Mouse (Mus musculus) layer of hippocampus, postnatal 36 days (tissue): Measurements from ENCODE around the gene Lrmda. TPM values are rescaled to one million over a fixed set of nuclear protein-coding genes. Genes with fewer than 3 reads are reported as not detected.
"Not testable (repeated sequence)": the region's sequence is repeated elsewhere in the genome, so short reads cannot be mapped to it uniquely, and the experiment has no call there.

Experiments used
- DNase-seq, 2 experiments: peaks; one replicate each; pipeline ENCODE4 v3.0.0; 2022
- total RNA-seq, 2 experiments: library from RNA; stranded (reverse); gene quantifications; 2 replicates each; pipeline ENCODE4 v1.2.3; 2021

Lrmda gene
- total RNA-seq, 2 experiments from 2014 or later, result 0.87 to 1.0 TPM

GRCm38 (mm10) chr14:22514362-22515084, 495.0 kb downstream of the Lrmda start:
- peak; percentile 7 to 8 for DNase-seq

- DNase-seq, result no peak
Measured at GRCm38 (mm10) chr14:22530706-22531105, 511.2 kb downstream of the Lrmda start.

GRCm38 (mm10) chr14:22533501-22533900, 514.0 kb downstream of the Lrmda start:
- DNase-seq, result no peak

GRCm38 (mm10) chr14:22545887-22546675, 526.6 kb downstream of the Lrmda start:
- DNase-seq, result no peak

- DNase-seq, result no peak
Measured at GRCm38 (mm10) chr14:22546676-22546984, 527.1 kb downstream of the Lrmda start.

GRCm38 (mm10) chr14:22548286-22548685, 528.8 kb downstream of the Lrmda start:
- DNase-seq, result no peak

- no peak for DNase-seq
Measured at GRCm38 (mm10) chr14:22549166-22549565, 529.7 kb downstream of the Lrmda start.

- DNase-seq, result no peak
Measured at GRCm38 (mm10) chr14:22552358-22552757, 532.8 kb downstream of the Lrmda start.

GRCm38 (mm10) chr14:22552841-22553240, 533.3 kb downstream of the Lrmda start:
- no peak for DNase-seq

GRCm38 (mm10) chr14:22553717-22554116, 534.2 kb downstream of the Lrmda start:
- DNase-seq, result no peak

GRCm38 (mm10) chr14:22572486-22572885, 553.0 kb downstream of the Lrmda start:
- DNase-seq, result no peak

GRCm38 (mm10) chr14:22573585-22573984, 554.1 kb downstream of the Lrmda start:
- DNase-seq, result no peak

GRCm38 (mm10) chr14:22574006-22574405, 554.5 kb downstream of the Lrmda start:
- no peak for DNase-seq

GRCm38 (mm10) chr14:22576441-22576840, 556.9 kb downstream of the Lrmda start:
- no peak for DNase-seq

GRCm38 (mm10) chr14:22577411-22578037, 558.0 kb downstream of the Lrmda start:
- DNase-seq, result peak in 1 of 2 experiments; percentile 4

GRCm38 (mm10) chr14:22578224-22578623, 558.7 kb downstream of the Lrmda start:
- peak; percentile 86 to 87 for DNase-seq

- DNase-seq, result no peak
Measured at GRCm38 (mm10) chr14:22578986-22579385, 559.5 kb downstream of the Lrmda start.

- no peak for DNase-seq
Measured at GRCm38 (mm10) chr14:22582065-22582464, 562.6 kb downstream of the Lrmda start.

- no peak for DNase-seq
Measured at GRCm38 (mm10) chr14:22586281-22586680, 566.8 kb downstream of the Lrmda start.

GRCm38 (mm10) chr14:22586796-22587195, 567.3 kb downstream of the Lrmda start:
- no peak for DNase-seq

- no peak for DNase-seq
Measured at GRCm38 (mm10) chr14:22587285-22587957, 567.9 kb downstream of the Lrmda start.

GRCm38 (mm10) chr14:22587958-22588296, 568.4 kb downstream of the Lrmda start:
- no peak for DNase-seq

GRCm38 (mm10) chr14:22588394-22588793, 568.9 kb downstream of the Lrmda start:
- not testable (repeated sequence) for DNase-seq
